In genomic region chr10:19936961-19937708, GRCm38 (mm10) we compare ENCODE assay signal across 9 mouse cellular contexts. TPM values are rescaled to one million over a fixed set of nuclear protein-coding genes. Genes with fewer than 3 reads are reported as not detected.
DNase-seq lines count a peak whose midpoint lies in the region; ATAC-seq and TF ChIP-seq lines count a peak whose summit lies in the region.
"Had no signal": no experiment of that assay in that cellular context is flagged by ENCODE, and none has a peak within 500 bp of the region (broad histone marks: within the 10 kb centered on the region; RNA-seq: fewer than 3 reads in every experiment).

No protein-coding gene starts in this region.

- intact Hi-C loops in heart, adult 2 months (cut with DNase I): no loop called here

- TF ChIP-seq POLR2A in heart, adult 2 months (IDR thresholded peaks at IDR 0.05; ENCODE audit: insufficient read depth, low read depth, low read length): no peak

- no peak for ATAC-seq in lung, embryonic 14.5 days (ENCODE audit: insufficient read depth)
- ATAC-seq in embryonic facial prominence, embryonic 13.5 days (ENCODE audit: insufficient number of reproducible peaks, insufficient read depth, low FRiP score, low TSS enrichment, low read depth): no peak
- no peak for ATAC-seq in forebrain, embryonic 15.5 days (replicated peaks)

- no peak overlapping the region for H3K4me3 ChIP-seq in heart, adult 2 months
- no peak overlapping the region for H3K4me3 ChIP-seq in lung, embryonic 14.5 days (ENCODE audit: low read depth, low read length)
- H3K4me3 ChIP-seq in embryonic facial prominence, embryonic 13.5 days: no peak overlapping the region
- H3K4me3 ChIP-seq in forebrain, embryonic 15.5 days: no peak overlapping the region

- TF ChIP-seq EP300 in heart, adult 2 months (IDR thresholded peaks at IDR 0.05; ENCODE audit: insufficient read depth, low read depth, low read length): no peak

- H3K36me3 ChIP-seq in heart, adult 2 months (ENCODE audit: control insufficient read depth, insufficient read depth, low read length): peaks cover 17% of the 10 kb centered on the region; the same call in 1 of the 2 replicates
- no peaks in the 10 kb centered on the region for H3K36me3 ChIP-seq in lung, embryonic 14.5 days (ENCODE audit: insufficient read depth)
- H3K36me3 ChIP-seq in embryonic facial prominence, embryonic 13.5 days: no peaks in the 10 kb centered on the region
- H3K36me3 ChIP-seq in forebrain, embryonic 15.5 days: no peaks in the 10 kb centered on the region

- WGBS in heart, adult 2 months: 49% methylated on average over 9 of the region's 9 CpGs
- WGBS in lung, embryonic 14.5 days: 68% methylated on average over 9 of the region's 9 CpGs
- 64% methylated on average over 9 of the region's 9 CpGs for WGBS in embryonic facial prominence, embryonic 13.5 days
- WGBS in forebrain, embryonic 15.5 days: 73% methylated on average over 9 of the region's 9 CpGs

- no peak for DNase-seq in heart, adult 2 months
- no peak for DNase-seq in heart, adult 18-20 months
- DNase-seq in lung, embryonic 14.5 days: no peak
- DNase-seq in lung, postnatal 36 days: no peak
- peak; percentile 50 to 68 for DNase-seq in kidney, postnatal 36 days
- no peak for DNase-seq in layer of hippocampus, adult 9-10 months (ENCODE audit: low spot score)
- DNase-seq: lung, adult 18-20 months had no signal

- 0 out of 2 replicates have a peak, but pooled peaks cover 2% of the 10 kb centered on the region for H3K79me2 ChIP-seq in heart, adult 2 months (replicated peaks; ENCODE audit: control insufficient read depth, insufficient read depth, low read length)

- H3K4me2 ChIP-seq in lung, embryonic 14.5 days: peak overlapping the region; percentile 36; the same call in 1 of the 2 replicates
- H3K4me2 ChIP-seq in embryonic facial prominence, embryonic 13.5 days: peak overlapping the region; percentile 34
- no peak overlapping the region for H3K4me2 ChIP-seq in forebrain, embryonic 15.5 days (replicated peaks)

- H3K9ac ChIP-seq in heart, adult 2 months (ENCODE audit: low read depth, low read length): no peak overlapping the region
- no peak overlapping the region for H3K9ac ChIP-seq in lung, embryonic 14.5 days
- H3K9ac ChIP-seq in embryonic facial prominence, embryonic 13.5 days: no peak overlapping the region
- H3K9ac ChIP-seq in forebrain, embryonic 15.5 days (replicated peaks): no peak overlapping the region

- H3K27ac ChIP-seq in heart, adult 2 months: peak overlapping the region; percentile 91
- no peak overlapping the region for H3K27ac ChIP-seq in lung, embryonic 14.5 days (ENCODE audit: low read depth)
- H3K27ac ChIP-seq in embryonic facial prominence, embryonic 13.5 days: 0 out of 2 replicates have a peak overlapping the region, but pooled peaks have one; percentile 33
- no peak overlapping the region for H3K27ac ChIP-seq in forebrain, embryonic 15.5 days (replicated peaks)

- H3K9me3 ChIP-seq in lung, embryonic 14.5 days (ENCODE audit: low read depth, low read length): no peaks in the 10 kb centered on the region
- H3K9me3 ChIP-seq in embryonic facial prominence, embryonic 13.5 days: no peaks in the 10 kb centered on the region
- H3K9me3 ChIP-seq in forebrain, embryonic 15.5 days: no peaks in the 10 kb centered on the region

- no peaks in the 10 kb centered on the region for H3K27me3 ChIP-seq in heart, adult 2 months (ENCODE audit: control insufficient read depth, insufficient read depth, low read length)
- H3K27me3 ChIP-seq in lung, embryonic 14.5 days (ENCODE audit: insufficient read depth, low read length): no peaks in the 10 kb centered on the region
- peaks cover 5% of the 10 kb centered on the region for H3K27me3 ChIP-seq in embryonic facial prominence, embryonic 13.5 days
- peaks cover 15% of the 10 kb centered on the region; the same call in 1 of the 2 replicates for H3K27me3 ChIP-seq in forebrain, embryonic 15.5 days

- peaks cover 29% of the 10 kb centered on the region for H3K4me1 ChIP-seq in heart, adult 2 months (ENCODE audit: control insufficient read depth, insufficient read depth, low read length)
- no peaks in the 10 kb centered on the region for H3K4me1 ChIP-seq in lung, embryonic 14.5 days (ENCODE audit: insufficient read depth)
- peaks cover 23% of the 10 kb centered on the region for H3K4me1 ChIP-seq in embryonic facial prominence, embryonic 13.5 days
- H3K4me1 ChIP-seq in forebrain, embryonic 15.5 days: peaks cover 16% of the 10 kb centered on the region

- TF ChIP-seq CTCF in heart, adult 2 months (IDR thresholded peaks at IDR 0.05): no peak
- TF ChIP-seq CTCF in lung, embryonic 14.5 days (IDR thresholded peaks at IDR 0.05; ENCODE audit: low read depth): no peak

RNA-seq across cellular contexts. Expression of gene Map3k5, which starts 2.9 kb away (rescaled TPM):
- 10 to 100 TPM; 42.6 to 45.3 TPM for total RNA-seq in heart, adult 2 months (2021)
- 7.6 and 11.9 TPM in 2 replicates for polyA plus RNA-seq in heart, adult 2 months (2012; rRNA removed)
- total RNA-seq in heart, adult 18-20 months (2021): 10 to 100 TPM; 34.1 to 40.7 TPM
- 2.2 and 2.5 TPM in 2 replicates for polyA plus RNA-seq in lung, embryonic 14.5 days (2014; fragmentation: Nextera tagmentation; extraction: Ambion mirVana)
- polyA plus RNA-seq in embryonic facial prominence, embryonic 13.5 days (2015; fragmentation: Nextera tagmentation; extraction: Ambion mirVana): 2.0 and 2.2 TPM in 2 replicates
- polyA plus RNA-seq in forebrain, embryonic 15.5 days (2015; fragmentation: Nextera tagmentation; extraction: Ambion mirVana): 0.75 and 0.88 TPM in 2 replicates

RNA-seq across cellular contexts. Expression of gene Pex7, which starts 29.6 kb away (rescaled TPM):
- 10 to 100 TPM; 32.5 to 32.8 TPM for total RNA-seq in heart, adult 2 months (2021)
- 37.6 and 59.0 TPM in 2 replicates for polyA plus RNA-seq in heart, adult 2 months (2012; rRNA removed)
- 10 to 100 TPM; 35.9 to 38.7 TPM for total RNA-seq in heart, adult 18-20 months (2021)
- polyA plus RNA-seq in lung, embryonic 14.5 days (2014; fragmentation: Nextera tagmentation; extraction: Ambion mirVana): 24.5 and 25.1 TPM in 2 replicates
- 21.5 and 24.9 TPM in 2 replicates for polyA plus RNA-seq in embryonic facial prominence, embryonic 13.5 days (2015; fragmentation: Nextera tagmentation; extraction: Ambion mirVana)
- 26.4 and 27.7 TPM in 2 replicates for polyA plus RNA-seq in forebrain, embryonic 15.5 days (2015; fragmentation: Nextera tagmentation; extraction: Ambion mirVana)

Comparison
In these comparisons a context has a peak if more than half of its experiments do, and no peak if none do; other contexts are left out.
1. DNase-seq: peak in kidney, postnatal 36 days (2 of 2); none in heart, adult 2 months (0 of 2), heart, adult 18-20 months (0 of 2), lung, embryonic 14.5 days (single experiment), lung, postnatal 36 days (single experiment) and layer of hippocampus, adult 9-10 months (single experiment).
2. H3K27ac ChIP-seq: peak in heart, adult 2 months (single experiment) and embryonic facial prominence, embryonic 13.5 days (single experiment); none in lung, embryonic 14.5 days (single experiment) and forebrain, embryonic 15.5 days (single experiment).